Mouse (Mus musculus) naive thymus-derived CD4-positive, alpha-beta T cell, adult 5 months (primary cell): Measurements from ENCODE around the gene Gemin2. TPM values are rescaled to one million over a fixed set of nuclear protein-coding genes. Genes with fewer than 3 reads are reported as not detected.

ENCODE experiments used
- polyA plus RNA-seq: library from polyadenylated mRNA; unstranded; fragments of 100-300 nt; shearing (Covaris generic); gene quantifications from one replicate; pipeline ENCODE4 v1.2.1, GENCODE M21; 2017

Gemin2 gene
- 16.9 TPM for polyA plus RNA-seq

DNA sequence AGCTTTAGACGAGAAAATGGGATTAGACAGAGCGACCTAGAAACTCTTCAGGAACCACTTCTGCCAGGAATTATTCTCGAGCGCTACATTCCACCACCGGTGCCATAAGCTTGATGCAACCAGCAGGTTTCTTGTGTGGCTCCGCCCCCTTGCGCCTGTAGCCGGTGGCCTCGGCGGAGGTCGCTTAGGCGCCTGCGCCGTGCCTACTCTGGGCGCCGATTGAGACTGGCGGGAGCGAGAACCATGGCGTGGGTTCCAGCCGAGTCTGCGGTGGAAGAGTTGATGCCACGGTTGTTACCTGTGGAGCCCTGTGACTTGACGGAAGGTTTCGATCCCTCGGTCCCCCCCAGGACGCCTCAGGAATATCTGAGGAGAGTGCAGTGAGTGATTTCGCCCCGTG, at the start of gene Gemin2:
Gene Gemin2 (plus strand): TSS at position 160 of the 400 bp plus-strand sequence.

DNA sequence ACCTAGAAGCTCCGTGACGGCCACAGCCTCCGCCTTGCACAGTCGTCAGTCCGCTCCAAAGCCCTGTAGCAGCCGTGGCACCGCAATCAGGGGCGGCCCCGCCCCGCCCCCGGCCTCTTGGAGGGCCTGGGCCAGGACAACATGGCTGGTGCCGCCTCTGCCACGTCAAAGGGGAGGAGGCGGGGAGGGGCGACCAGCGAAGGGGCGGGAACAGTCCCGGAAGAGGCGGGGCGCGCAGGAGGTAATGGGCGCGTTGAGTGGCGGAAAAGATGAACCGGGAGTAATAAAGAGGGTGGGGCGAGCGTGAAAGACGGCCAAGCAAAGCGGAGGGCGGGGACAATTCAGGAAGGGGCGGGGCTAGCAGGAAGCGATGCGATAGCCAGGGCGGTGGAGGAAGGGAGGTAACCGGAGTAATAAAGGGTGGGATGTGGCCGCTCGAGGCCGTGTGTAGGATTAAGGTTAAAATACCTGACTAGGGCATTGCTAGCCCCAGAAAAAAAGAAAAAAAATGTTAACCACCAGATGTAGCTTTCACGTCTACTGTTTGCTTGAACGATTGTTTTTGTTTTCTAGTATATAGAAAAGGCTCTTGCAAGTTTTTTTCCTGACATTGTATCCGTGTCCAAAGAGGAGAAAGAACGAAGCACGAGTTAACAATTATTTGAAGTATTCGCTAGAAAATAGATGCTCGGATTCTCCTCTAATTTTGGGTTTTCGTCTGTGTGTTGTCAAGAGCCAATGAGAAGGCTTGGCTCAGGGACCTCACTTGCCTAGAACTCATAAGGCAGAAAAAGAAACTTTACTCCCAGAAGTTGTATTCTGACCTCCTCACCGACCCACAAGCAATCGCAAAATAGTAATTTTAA, 1.1 kb upstream of the Gemin2 start, which contains the start of gene Sec23a:
Gene Sec23a (minus strand): TSS at position 174 of the 866 bp plus-strand sequence.

DNA sequence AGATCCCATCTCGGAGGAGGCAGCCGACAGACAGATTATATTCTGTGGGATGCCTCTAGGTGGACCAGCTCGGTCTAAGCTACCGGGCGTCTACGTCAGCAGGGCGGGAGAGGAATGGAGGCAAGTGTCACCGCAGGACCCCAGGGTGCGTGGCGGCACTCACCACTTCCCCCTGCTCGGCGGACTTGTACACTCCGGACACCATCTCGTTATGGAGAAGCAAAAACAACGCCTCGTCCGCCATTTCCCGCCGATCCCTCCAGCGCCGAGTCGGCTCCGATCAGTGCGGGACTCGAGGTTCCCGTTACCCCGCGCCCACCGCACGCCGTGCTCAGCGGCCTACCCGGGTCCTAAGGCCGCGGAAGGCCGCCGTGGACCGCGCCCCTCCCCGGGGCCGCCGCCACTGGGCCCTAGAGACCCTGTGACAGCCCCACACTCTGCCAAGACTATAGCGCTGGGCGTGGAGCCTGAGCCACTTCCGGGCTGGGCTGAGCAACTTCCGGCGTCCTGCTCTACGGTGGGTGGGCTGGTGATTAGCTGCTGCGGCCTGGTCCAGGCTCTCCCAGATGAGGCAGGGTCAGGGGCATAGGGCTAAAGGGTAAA, 47.9 kb downstream of the Gemin2 start, which contains the start of gene Trappc6b:
Gene Trappc6b (minus strand): TSS at position 480 of the 603 bp plus-strand sequence.

DNA sequence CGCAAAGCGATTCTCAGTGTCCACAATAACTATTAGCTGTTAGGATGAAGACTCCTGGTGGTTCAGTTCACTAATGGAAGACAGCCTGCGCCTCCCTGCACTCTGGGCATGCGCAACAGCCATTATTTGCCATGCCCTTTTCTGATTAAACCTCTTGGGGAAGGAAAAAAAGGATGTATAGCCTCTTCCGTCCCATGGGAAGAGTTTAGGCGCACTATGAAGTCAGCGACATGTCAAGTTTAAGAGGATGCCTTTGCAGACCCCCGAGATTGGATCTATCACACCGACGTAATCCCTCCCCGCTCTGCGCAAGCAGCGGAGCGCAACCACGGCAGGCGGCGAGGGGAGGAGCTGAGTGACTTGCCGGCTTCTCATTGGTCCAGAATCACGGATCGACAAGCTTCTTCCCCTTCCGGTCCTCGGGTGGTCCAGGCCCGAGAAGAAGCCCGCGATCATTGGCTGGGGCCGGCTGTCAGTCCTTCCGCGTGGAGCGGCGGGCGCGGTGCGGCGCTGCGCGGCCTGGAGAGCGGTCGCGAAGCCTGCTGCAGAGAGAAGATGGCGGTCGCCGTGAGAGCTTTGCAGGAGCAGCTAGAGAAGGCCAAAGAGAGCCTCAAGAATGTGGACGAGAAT, 53.4 kb downstream of the Gemin2 start, which contains the start of gene Pnn:
Gene Pnn (plus strand): TSS at position 437 of the 630 bp plus-strand sequence.

Other genes with a start within 250 kb of the Gemin2 start
- 31.1 TPM for gene Sec23a, start 1.4 kb upstream of the Gemin2 start, polyA plus RNA-seq
- gene Trappc6b, start 48.1 kb downstream of the Gemin2 start, polyA plus RNA-seq, result 98.4 TPM
- 124 TPM for gene Pnn, start 53.5 kb downstream of the Gemin2 start, polyA plus RNA-seq
- 178 TPM for gene Mia2, start 82.4 kb downstream of the Gemin2 start, polyA plus RNA-seq
- 71.0 TPM for gene Fbxo33, start 206.3 kb downstream of the Gemin2 start, polyA plus RNA-seq